Mouse (Mus musculus) embryonic fibroblast, embryonic 13.5 days (primary cell): ENCODE measurements around the gene Gne.

Experiments
- CTCF ChIP-seq: IDR thresholded peaks from 2 replicates; pipeline ENCODE4 v1.5.1; 2011; ENCODE audit warnings: mild to moderate bottlenecking, control low read depth, low read length, moderate library complexity, borderline replicate concordance; ENCODE audit not compliant: insufficient read depth
- POLR2A ChIP-seq: IDR thresholded peaks from 2 replicates; pipeline ENCODE4 v1.6.1; 2011; ENCODE audit warnings: low read depth, mild to moderate bottlenecking, control low read depth, low read length, moderate library complexity

- TF ChIP-seq POLR2A: no peak
- no peak for TF ChIP-seq CTCF
These were observed 37.9 kb downstream of the Gne start for GRCm38 (mm10) chr4:44046066-44046465.
